Mouse (Mus musculus) kidney, adult 2 months (tissue): ENCODE data around the gene Inhbe.

Experiments
- CTCF ChIP-seq: fragments of 200-500 bp; conservative IDR thresholded peaks from 2 replicates; pipeline ENCODE4 v1.5.1; 2011; ENCODE audit warnings: low read depth, mild to moderate bottlenecking, control low read depth, low read length, moderate library complexity, mixed read lengths; ENCODE audit not compliant: insufficient read depth, insufficient read length
- POLR2A ChIP-seq: fragments of 200-500 bp; IDR thresholded peaks from one replicate; pipeline ENCODE4 v1.6.1; 2011; ENCODE audit warnings: low read depth, low read length, control low read depth

GRCm38 (mm10) chr10:127311476-127312355 lies 42.5 kb downstream of the Inhbe start, which contains the start of gene Mars:
- TF ChIP-seq CTCF (no peak), POLR2A (peak; percentile 29)
